Mouse (Mus musculus) kidney, embryonic 16.5 days (tissue): ENCODE measurements at regions not wholly inside any gene's neighbourhood (a gene's known extent, or its start where the extent isn't known, plus 50 kb on each side); places are given as distances from the start of the nearest gene placed in this dataset.

Experiments
- ATAC-seq: fragments of 200-750 bp; cut with Nextera tagmentation; 2 replicates; pipeline ENCODE4 v1.8.0; 2017; ENCODE audit warnings: moderate TSS enrichment; ENCODE audit not compliant: low FRiP score, low TSS enrichment
- H3K27ac ChIP-seq: fragments of 300-500 bp; sonication (generic); 2 replicates; pipeline ENCODE4 v1.5.1; 2014; ENCODE audit warnings: low read length
- H3K27me3 ChIP-seq: fragments of 300-500 bp; sonication (generic); 2 replicates; pipeline ENCODE4 v1.6.1; 2014; ENCODE audit warnings: low read length, control low read depth, mixed read lengths; ENCODE audit not compliant: insufficient read depth
- H3K36me3 ChIP-seq: fragments of 300-500 bp; sonication (generic); 2 replicates; pipeline ENCODE4 v1.6.1; 2014; ENCODE audit warnings: low read length, control low read depth, mixed read lengths; ENCODE audit not compliant: insufficient read depth
- H3K4me1 ChIP-seq: fragments of 300-500 bp; sonication (generic); 2 replicates; pipeline ENCODE4 v1.6.1; 2014; ENCODE audit warnings: low read length, control low read depth, mixed read lengths; ENCODE audit not compliant: insufficient read depth
- H3K4me2 ChIP-seq: fragments of 300-500 bp; sonication (generic); replicated peaks from 2 replicates; pipeline ENCODE4 v1.6.1; 2014; ENCODE audit warnings: low read depth, low read length
- H3K4me3 ChIP-seq: fragments of 300-500 bp; sonication (generic); 2 replicates; pipeline ENCODE4 v1.5.1; 2014; ENCODE audit warnings: mild to moderate bottlenecking, low read length
- H3K9ac ChIP-seq: fragments of 300-500 bp; sonication (generic); replicated peaks from 2 replicates; pipeline ENCODE4 v1.6.1; 2014; ENCODE audit warnings: low read length
- H3K9me3 ChIP-seq: fragments of 300-500 bp; sonication (generic); 2 replicates; pipeline ENCODE4 v1.6.1; 2016; ENCODE audit warnings: low read length, control low read depth
- WGBS: fragments of 180-500 bp; shearing (Covaris S2); extraction: QIAGEN DNeasy Blood & Tissue Kit; methylation state at CpG from one replicate; pipeline ENCODE4 v1.1.7; 2014; 5-methylcytosine and 5-hydroxymethylcytosine counted together

DNA sequence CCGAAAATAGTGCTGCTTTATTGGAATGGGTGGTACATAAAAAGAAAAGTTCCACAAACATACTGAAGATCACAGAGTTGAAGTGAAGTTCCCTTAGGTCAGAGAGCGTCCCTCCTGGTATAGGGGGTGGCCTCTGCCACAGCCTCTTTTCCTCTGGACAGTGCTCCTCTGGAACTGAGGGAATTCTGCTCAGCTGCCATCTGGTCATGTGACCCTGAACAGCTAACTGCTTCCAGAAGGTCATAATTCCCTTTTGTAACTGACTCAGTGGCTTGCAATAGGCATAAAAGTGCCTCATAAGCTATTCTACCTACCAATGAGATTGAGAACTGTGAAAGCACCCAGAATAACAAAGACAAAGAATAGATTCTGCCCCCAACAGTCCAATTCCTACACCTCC lies 414.4 kb downstream of the Lrig3 start:
- Histone ChIP-seq H3K4me2 (no peak overlapping the region), H3K36me3 (no peaks in the 10 kb centered on the region), H3K4me3 (no peak overlapping the region), H3K4me1 (no peaks in the 10 kb centered on the region), H3K9me3 (no peaks in the 10 kb centered on the region), H3K27me3 (no peaks in the 10 kb centered on the region), H3K27ac (no peak overlapping the region), H3K9ac (no peak overlapping the region)
- 91% methylated on average over 2 of the region's 2 CpGs for WGBS
- ATAC-seq, result no peak

DNA sequence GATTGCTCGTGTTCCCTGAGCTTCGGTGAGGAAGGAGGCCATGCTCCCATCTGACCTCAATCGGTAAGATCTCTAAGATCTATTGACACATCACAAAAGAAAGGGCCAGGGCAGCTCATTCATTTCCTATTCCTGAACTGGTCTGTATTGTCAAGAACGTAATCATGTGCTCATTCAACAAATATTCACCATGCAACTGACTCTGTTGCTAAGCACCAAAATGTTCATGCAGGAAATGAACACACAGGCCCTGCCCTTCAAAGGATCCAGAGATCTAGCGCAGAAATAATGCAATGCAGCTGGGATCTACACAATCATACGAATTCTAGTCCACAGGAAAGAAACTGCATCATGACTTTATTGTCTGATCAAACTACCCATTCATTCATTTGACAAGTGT lies 413.3 kb downstream of the Lrig3 start:
- Histone ChIP-seq H3K9ac (no peak overlapping the region), H3K4me2 (no peak overlapping the region), H3K27ac (no peak overlapping the region), H3K27me3 (no peaks in the 10 kb centered on the region), H3K4me1 (no peaks in the 10 kb centered on the region), H3K36me3 (no peaks in the 10 kb centered on the region), H3K9me3 (no peaks in the 10 kb centered on the region), H3K4me3 (no peak overlapping the region)
- WGBS, result 48% methylated on average over 6 of the region's 6 CpGs
- no peak for ATAC-seq

DNA sequence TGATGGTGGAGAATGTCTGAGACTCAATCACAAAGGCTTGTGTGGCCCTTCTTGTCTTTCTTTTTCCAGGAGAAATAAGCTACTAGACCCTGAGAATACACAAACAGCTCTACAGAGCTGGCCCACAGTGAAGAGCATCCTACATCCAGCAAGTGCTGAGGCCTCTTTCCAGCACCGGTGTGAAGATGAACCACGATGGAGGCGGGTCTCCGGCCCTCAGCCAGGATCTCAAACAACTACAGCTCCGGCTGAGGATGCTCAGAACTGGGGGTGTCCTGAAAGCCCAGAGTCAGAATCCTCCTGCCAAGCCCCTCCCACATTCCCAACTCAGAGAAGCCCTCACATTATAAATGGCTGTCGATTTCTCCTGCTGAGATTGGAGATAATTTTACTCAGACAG lies 407.9 kb downstream of the Lrig3 start:
- Histone ChIP-seq H3K4me3 (no peak overlapping the region), H3K9me3 (no peaks in the 10 kb centered on the region), H3K36me3 (no peaks in the 10 kb centered on the region), H3K4me1 (peaks cover 14% of the 10 kb centered on the region), H3K27me3 (no peaks in the 10 kb centered on the region), H3K27ac (no peak overlapping the region), H3K4me2 (no peak overlapping the region), H3K9ac (no peak overlapping the region)
- 63% methylated on average over 6 of the region's 6 CpGs for WGBS
- ATAC-seq, result no peak

DNA sequence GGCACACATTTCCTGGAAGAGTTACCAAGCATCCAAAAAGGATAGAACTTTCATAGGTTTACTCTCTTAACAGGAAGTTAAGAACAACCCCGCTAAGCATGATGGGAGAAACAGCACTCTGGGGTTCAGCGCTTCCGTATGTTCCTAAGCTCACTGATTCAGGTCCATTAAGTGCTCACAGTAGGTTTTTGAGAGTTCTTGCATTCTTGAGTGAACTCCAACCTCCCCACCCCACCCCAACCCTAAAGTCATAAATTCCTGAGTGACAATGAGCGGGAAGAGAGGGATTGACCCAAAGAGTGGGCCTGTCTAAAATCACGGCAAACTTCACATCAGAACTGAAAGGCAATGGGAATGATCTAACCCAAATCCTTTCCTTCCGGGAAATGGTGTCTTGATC lies 405.9 kb downstream of the Lrig3 start:
- ATAC-seq, result no peak
- 84% methylated on average over 6 of the region's 6 CpGs for WGBS
- H3K4me2 ChIP-seq, result no peak overlapping the region
- no peak overlapping the region for H3K9ac ChIP-seq
- no peak overlapping the region for H3K27ac ChIP-seq
- H3K4me1 ChIP-seq, result peaks cover 18% of the 10 kb centered on the region
- no peaks in the 10 kb centered on the region for H3K27me3 ChIP-seq
- H3K9me3 ChIP-seq, result no peaks in the 10 kb centered on the region
- no peaks in the 10 kb centered on the region for H3K36me3 ChIP-seq
- H3K4me3 ChIP-seq, result no peak overlapping the region

GRCm38 (mm10) chr10:126349076-126349475 lies 383.1 kb downstream of the Lrig3 start:
- H3K4me2 ChIP-seq, result no peak overlapping the region
- no peak overlapping the region for H3K27ac ChIP-seq
- H3K27me3 ChIP-seq, result no peaks in the 10 kb centered on the region
- no peak overlapping the region for H3K9ac ChIP-seq
- H3K4me1 ChIP-seq, result no peaks in the 10 kb centered on the region
- H3K36me3 ChIP-seq, result no peaks in the 10 kb centered on the region
- no peak overlapping the region for H3K4me3 ChIP-seq
- no peaks in the 10 kb centered on the region for H3K9me3 ChIP-seq
- 77% methylated on average over 11 of the region's 11 CpGs for WGBS
- ATAC-seq, result no peak

DNA sequence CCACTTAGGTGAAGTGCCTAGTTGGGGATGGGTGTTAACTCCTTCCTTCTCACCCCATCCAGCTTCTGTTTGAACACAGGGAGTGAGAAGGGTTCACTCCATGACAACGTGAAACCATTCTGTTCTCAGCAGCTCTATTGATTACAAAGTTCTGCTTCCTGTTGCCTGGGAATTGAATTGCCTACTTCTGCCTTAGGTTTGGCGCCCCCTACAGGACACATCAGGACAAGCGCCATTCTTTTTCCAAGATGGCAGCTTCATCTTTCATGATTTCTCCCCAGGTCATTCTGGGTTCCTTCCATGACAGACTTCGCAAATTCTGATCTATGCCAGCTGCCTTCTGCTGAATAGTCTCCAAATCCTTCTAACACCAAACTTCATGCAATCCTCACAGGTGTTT lies 371.5 kb downstream of the Lrig3 start:
- no peaks in the 10 kb centered on the region for H3K27me3 ChIP-seq
- H3K4me2 ChIP-seq, result no peak overlapping the region
- ATAC-seq, result no peak
- no peak overlapping the region for H3K4me3 ChIP-seq
- H3K4me1 ChIP-seq, result no peaks in the 10 kb centered on the region
- WGBS, result 75% methylated on average over 4 of the region's 4 CpGs
- peaks cover 10% of the 10 kb centered on the region for H3K9me3 ChIP-seq
- H3K9ac ChIP-seq, result no peak overlapping the region
- no peak overlapping the region for H3K27ac ChIP-seq
- H3K36me3 ChIP-seq, result no peaks in the 10 kb centered on the region

- 0 out of 2 replicates have a peak, but pooled peaks cover 9% of the 10 kb centered on the region for H3K4me1 ChIP-seq
- H3K4me3 ChIP-seq, result no peak overlapping the region
- H3K27me3 ChIP-seq, result no peaks in the 10 kb centered on the region
- 90% methylated on average over 5 of the region's 5 CpGs for WGBS
- H3K4me2 ChIP-seq, result no peak overlapping the region
- H3K9me3 ChIP-seq, result peaks cover under 1% of the 10 kb centered on the region; the same call in 1 of the 2 replicates
- H3K36me3 ChIP-seq, result no peaks in the 10 kb centered on the region
- no peak overlapping the region for H3K9ac ChIP-seq
- no peak for ATAC-seq
- no peak overlapping the region for H3K27ac ChIP-seq
These were observed 367.8 kb downstream of the Lrig3 start for GRCm38 (mm10) chr10:126333786-126334185.

DNA sequence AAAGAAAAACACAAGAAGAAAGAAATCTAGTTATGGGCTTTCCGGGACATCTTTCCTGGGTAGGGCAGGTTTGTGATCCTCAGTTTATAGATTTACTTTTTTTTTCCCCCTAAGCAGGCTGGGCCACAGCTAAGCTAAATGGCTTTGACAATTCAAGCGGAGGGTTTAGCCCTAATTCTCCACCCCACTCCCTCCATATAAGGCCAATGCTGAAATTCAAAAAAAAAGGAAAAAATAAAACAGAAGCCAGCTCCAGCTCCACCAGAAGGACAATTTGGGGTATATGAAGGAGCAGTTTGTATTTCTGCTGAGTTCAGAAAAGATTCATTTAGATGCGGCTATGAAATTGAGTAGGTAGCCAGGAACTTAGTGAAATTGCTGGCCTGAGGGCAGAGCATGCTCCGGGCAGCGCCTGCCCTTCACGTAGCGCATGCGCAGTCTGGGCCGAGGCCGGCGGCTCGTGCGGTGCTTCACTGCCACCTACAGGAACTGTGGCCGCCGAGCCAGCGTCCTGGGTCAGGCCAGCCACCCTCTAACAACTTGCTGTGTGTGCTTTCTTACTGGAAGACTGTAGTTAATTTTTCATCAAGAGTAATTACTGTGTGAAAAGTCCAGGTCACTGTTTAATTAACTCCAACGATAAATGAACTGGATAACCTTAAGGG lies 364.5 kb downstream of the Lrig3 start:
- Histone ChIP-seq H3K9me3 (no peaks in the 10 kb centered on the region), H3K27ac (peak overlapping the region; percentile 29; the same call in 1 of the 2 replicates), H3K9ac (no peak overlapping the region), H3K36me3 (no peaks in the 10 kb centered on the region), H3K27me3 (no peaks in the 10 kb centered on the region), H3K4me2 (peak overlapping the region; percentile 39), H3K4me3 (no peak overlapping the region; the same call in 1 of the 2 replicates), H3K4me1 (0 out of 2 replicates have a peak, but pooled peaks cover 9% of the 10 kb centered on the region)
- ATAC-seq, result peak; percentile 98
- WGBS, result 5% methylated on average over 17 of the region's 17 CpGs

DNA sequence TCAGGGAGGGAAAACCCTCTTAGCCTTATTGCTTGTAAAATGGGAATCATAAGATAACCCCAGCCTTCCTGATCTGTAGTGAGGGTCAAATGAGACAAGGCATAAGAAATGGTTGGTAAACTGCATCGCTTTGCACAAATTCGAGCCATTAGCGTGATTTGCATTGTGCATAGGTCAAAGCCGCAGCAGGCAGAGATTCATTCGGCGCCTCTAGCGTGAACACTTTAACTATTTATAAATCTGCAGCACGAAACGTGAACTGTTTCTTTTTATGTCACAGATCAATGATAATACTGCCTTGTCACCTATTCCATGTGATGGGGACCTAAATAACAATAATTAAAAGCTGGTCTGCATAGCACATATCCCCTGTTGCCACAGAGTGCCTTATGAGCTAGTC lies 354.9 kb downstream of the Lrig3 start:
- WGBS, result 91% methylated on average over 9 of the region's 9 CpGs
- ATAC-seq, result no peak

DNA sequence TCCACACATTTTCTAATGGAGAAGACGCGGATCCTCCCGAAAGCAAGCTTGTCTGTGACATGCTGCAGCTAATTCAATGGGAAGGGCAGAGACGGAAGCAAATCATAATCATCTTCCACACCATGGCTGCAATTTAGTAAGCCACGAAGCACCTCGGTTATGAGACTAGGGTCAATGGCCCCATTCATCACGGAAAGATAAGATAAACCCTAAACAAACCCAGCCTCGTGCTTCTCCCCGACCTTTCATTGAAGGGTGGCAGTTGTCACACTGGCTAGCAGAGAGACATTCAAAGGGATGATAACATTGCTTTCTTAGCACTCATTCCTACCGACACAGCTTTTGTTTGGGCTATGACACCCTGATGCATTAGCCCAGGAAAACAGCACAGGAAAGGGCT lies 353.8 kb downstream of the Lrig3 start:
- Histone ChIP-seq H3K9me3 (no peaks in the 10 kb centered on the region), H3K4me2 (no peak overlapping the region), H3K4me1 (no peaks in the 10 kb centered on the region), H3K27me3 (no peaks in the 10 kb centered on the region), H3K4me3 (no peak overlapping the region), H3K9ac (no peak overlapping the region), H3K36me3 (no peaks in the 10 kb centered on the region), H3K27ac (no peak overlapping the region)
- no peak for ATAC-seq
- 67% methylated on average over 10 of the region's 10 CpGs for WGBS

More for the DNA sequence above, 354.9 kb downstream of the Lrig3 start:
- Histone ChIP-seq H3K9ac (no peak overlapping the region), H3K36me3 (no peaks in the 10 kb centered on the region), H3K4me2 (no peak overlapping the region), H3K27ac (no peak overlapping the region), H3K27me3 (no peaks in the 10 kb centered on the region), H3K4me3 (no peak overlapping the region), H3K4me1 (no peaks in the 10 kb centered on the region), H3K9me3 (no peaks in the 10 kb centered on the region)
